Mouse (Mus musculus): ENCODE measurements around the gene Mob3c.

The Mob3c gene

GRCm38 (mm10) chr4:115881183-115881582 is 53.3 kb downstream of the Mob3c start:
- no peak for DNase-seq (ENCODE audit: low read depth)

GRCm38 (mm10) chr4:115882195-115882594 is 54.3 kb downstream of the Mob3c start:
- no peak for DNase-seq (ENCODE audit: low read depth)

- no peak for DNase-seq (ENCODE audit: low read depth)
These were observed 56.1 kb downstream of the Mob3c start, which contains the start of gene Kncn for GRCm38 (mm10) chr4:115884022-115884421. Gene Kncn, plus strand, starts transcription at chr4:115884400.

Data from 416B (cell line).